Mouse (Mus musculus) liver, embryonic 14.5 days (tissue): Measurements from ENCODE around the gene Hat1. TPM values are rescaled to one million over a fixed set of nuclear protein-coding genes. Genes with fewer than 3 reads are reported as not detected.

Source experiments
- ATAC-seq: fragments of 200-750 bp; cut with Nextera tagmentation; 2 replicates; pipeline ENCODE4 v1.8.0; 2017; ENCODE audit warnings: moderate number of reproducible peaks, mild to moderate bottlenecking, moderate library complexity; ENCODE audit not compliant: insufficient read depth
- DNase-seq, 3 experiments: peaks; one replicate each; pipeline ENCODE4 v3.0.0-alpha.2; 2012 to 2013; ENCODE audit warnings: low read depth in 3 of 3, low spot score in 3 of 3
- H3K27ac ChIP-seq: fragments of 300-500 bp; sonication (generic); 2 replicates; pipeline ENCODE4 v1.5.1; 2014; ENCODE audit warnings: moderate library complexity, mild to moderate bottlenecking, control low read depth, inconsistent platforms
- H3K27me3 ChIP-seq: fragments of 300-500 bp; sonication (generic); 2 replicates; pipeline ENCODE4 v1.6.1; 2014; ENCODE audit warnings: mild to moderate bottlenecking, low read length, moderate library complexity; ENCODE audit not compliant: control insufficient read depth, insufficient read depth
- H3K36me3 ChIP-seq: fragments of 300-500 bp; sonication (generic); replicated peaks from 2 replicates; pipeline ENCODE4 v1.6.1; 2014; ENCODE audit warnings: low read depth; ENCODE audit not compliant: control insufficient read depth, insufficient read depth
- H3K4me1 ChIP-seq, 2 experiments: fragments of 200-500 bp in 1 of 2; fragments of 300-500 bp in 1 of 2; sonication (generic) in 1 of 2; replicated peaks; 2 replicates each; pipeline ENCODE4 v1.6.1; 2012 to 2014; ENCODE audit warnings: antibody characterized with exemption in 1 of 2, inconsistent platforms in 1 of 2, low read length in 1 of 2; ENCODE audit not compliant: control insufficient read depth in 2 of 2, insufficient read depth in 2 of 2
- H3K4me2 ChIP-seq: fragments of 300-500 bp; sonication (generic); 2 replicates; pipeline ENCODE4 v1.6.1; 2014; ENCODE audit warnings: low read depth, mild to moderate bottlenecking, control low read depth, moderate library complexity
- H3K4me3 ChIP-seq, 2 experiments: fragments of 200-500 bp in 1 of 2; fragments of 300-500 bp in 1 of 2; sonication (generic) in 1 of 2; 2 replicates each; pipeline ENCODE4 v1.5.1; 2012 to 2014; ENCODE audit warnings: low read depth in 2 of 2, low read length in 2 of 2, mild to moderate bottlenecking in 2 of 2, control low read depth in 1 of 2, inconsistent platforms in 1 of 2, moderate library complexity in 1 of 2; ENCODE audit not compliant: insufficient read depth in 1 of 2
- H3K9ac ChIP-seq: fragments of 300-500 bp; sonication (generic); replicated peaks from 2 replicates; pipeline ENCODE4 v1.6.1; 2014; ENCODE audit warnings: mild to moderate bottlenecking, control low read depth, moderate library complexity
- H3K9me3 ChIP-seq: fragments of 300-500 bp; sonication (generic); 2 replicates; pipeline ENCODE4 v1.6.1; 2016; ENCODE audit warnings: low read length, mixed read lengths; ENCODE audit not compliant: control insufficient read depth
- CTCF ChIP-seq: IDR thresholded peaks from 2 replicates; pipeline ENCODE4 v1.5.1; 2016; ENCODE audit warnings: antibody characterized with exemption, low read depth, control low read depth
- EP300 ChIP-seq: IDR thresholded peaks from 2 replicates; pipeline ENCODE4 v1.6.1; 2016; ENCODE audit warnings: antibody characterized with exemption, low read depth
- WGBS: fragments of 180-500 bp; shearing (Covaris S2); extraction: QIAGEN DNeasy Blood & Tissue Kit; methylation state at CpG from one replicate; pipeline ENCODE4 v1.1.7; 2014; ENCODE audit not compliant: insufficient replicate concordance; 5-methylcytosine and 5-hydroxymethylcytosine counted together
- polyA plus RNA-seq, 2 experiments: library from polyadenylated mRNA; depleted of rRNA in 1 of 2; stranded (reverse) in 1 of 2; unstranded in 1 of 2; fragments of >200 nt; fragmentation: Nextera tagmentation in 1 of 2; extraction: Ambion mirVana in 1 of 2; gene quantifications; 2 replicates each; pipeline versions ENCODE4 v1.2.1 to v1.2.3; 2012 to 2014

Gene Hat1
- polyA plus RNA-seq, 2 experiments: 69.4 to 120 TPM

DNA sequence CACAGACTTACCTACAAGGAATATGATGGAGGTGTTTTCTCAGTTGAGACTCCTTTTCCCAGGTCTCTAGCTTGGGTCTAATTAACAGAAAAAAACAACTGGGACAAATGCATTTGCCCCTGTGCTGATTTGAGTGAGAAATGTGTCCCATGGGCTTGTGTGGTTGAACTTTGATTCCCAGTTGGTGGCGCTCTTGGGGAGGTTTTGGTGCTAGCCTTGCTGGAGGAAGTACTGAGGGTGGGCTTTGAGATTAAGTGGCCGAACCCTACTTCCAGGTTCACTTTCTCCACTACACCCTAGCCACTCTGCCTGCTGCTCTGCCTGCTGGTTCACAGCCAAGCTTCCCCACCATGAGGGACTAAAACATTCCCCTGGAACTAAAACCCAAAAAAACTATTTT, 60.8 kb downstream of the Hat1 start:
- H3K27ac ChIP-seq: no peak overlapping the region
- H3K4me1 ChIP-seq: peaks cover 13 to 16% of the 10 kb centered on the region in 2 experiments
- 19% methylated on average over 2 of the region's 2 CpGs for WGBS
- no peak for ATAC-seq
- no peaks in the 10 kb centered on the region for H3K36me3 ChIP-seq
- H3K4me2 ChIP-seq: no peak overlapping the region
- peaks cover 13% of the 10 kb centered on the region for H3K27me3 ChIP-seq
- H3K4me3 ChIP-seq: no peak overlapping the region
- TF ChIP-seq EP300 (no peak), CTCF (peak; percentile 47)
- no peaks in the 10 kb centered on the region for H3K9me3 ChIP-seq
- no peak for DNase-seq
- no peak overlapping the region for H3K9ac ChIP-seq

DNA sequence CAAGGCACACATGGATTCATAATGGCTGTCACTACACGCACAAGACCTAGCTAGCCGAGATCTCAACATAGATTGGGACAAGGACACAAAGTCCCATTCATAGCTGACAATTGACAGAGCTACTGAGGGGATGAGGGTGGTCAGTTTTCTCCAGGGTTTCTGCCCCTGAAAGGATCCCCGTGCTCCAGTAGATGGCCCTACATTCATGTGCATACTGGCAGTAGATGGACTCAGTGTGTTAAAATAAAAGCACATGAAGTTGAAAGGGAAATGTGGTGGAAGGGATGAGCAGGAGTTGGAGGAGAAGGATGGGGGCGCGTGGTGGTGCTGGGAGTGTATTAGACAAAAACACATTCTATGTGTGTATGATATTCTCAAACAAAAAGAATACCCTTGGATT, 63.0 kb downstream of the Hat1 start:
- Histone ChIP-seq H3K27me3 (peaks cover 8% of the 10 kb centered on the region), H3K4me2 (no peak overlapping the region), H3K9ac (no peak overlapping the region), H3K4me1 (peaks cover 13 to 17% of the 10 kb centered on the region in 2 experiments), H3K4me3 (no peak overlapping the region), H3K36me3 (no peaks in the 10 kb centered on the region), H3K27ac (no peak overlapping the region), H3K9me3 (no peaks in the 10 kb centered on the region)
- DNase-seq: no peak
- WGBS: 53% methylated on average over 5 of the region's 5 CpGs
- ATAC-seq: no peak
- TF ChIP-seq CTCF: peak; percentile 41; the same call in 1 of the 2 replicates
- no peak for TF ChIP-seq EP300

DNA sequence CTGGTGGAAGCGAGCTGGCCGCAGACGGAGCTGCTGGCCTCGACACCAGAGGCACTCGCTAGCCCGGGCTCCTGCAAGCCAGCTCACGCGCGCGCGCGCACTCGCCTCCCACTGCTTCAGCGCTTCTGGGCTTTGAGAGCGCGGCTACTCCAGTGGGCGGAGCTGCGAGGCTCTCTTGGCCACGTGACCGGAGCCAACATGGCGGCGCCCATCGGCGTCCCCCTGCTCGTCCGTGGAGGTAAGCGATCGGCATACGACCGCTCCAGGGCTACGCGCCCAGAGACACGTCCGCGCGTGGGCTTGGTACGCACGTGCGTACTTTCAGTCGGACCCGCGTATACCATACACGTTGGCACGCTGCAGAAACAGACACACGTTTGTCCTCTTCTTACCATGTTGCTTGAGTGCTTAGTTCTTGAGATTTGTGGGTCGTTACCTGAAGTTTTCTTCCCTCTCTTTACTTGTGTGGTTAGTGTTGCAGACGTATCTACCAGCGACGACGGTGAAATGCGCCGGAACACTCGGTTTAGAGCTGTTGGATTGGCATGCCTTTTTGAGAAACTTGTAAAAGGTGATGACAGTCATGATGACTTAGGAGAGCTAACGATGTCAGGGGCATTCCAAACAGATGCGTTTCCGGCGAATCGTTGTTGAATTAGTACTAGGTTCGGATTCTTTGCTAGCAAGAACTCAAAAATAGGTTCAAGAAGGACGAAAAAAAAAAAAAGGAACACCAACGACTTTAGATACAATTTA, 64.6 kb downstream of the Hat1 start, which contains the start of gene Metap1d:
Gene Metap1d (plus strand): TSS at position 116 of the 756 bp plus-strand sequence.
- H3K4me3 ChIP-seq: peak within 1 kb of the TSS; percentile 74 to 91
- H3K9me3 ChIP-seq: no peaks in the 10 kb centered on the region
- WGBS: under 1% methylated on average over 61 of the region's 61 CpGs
- no peaks in the 10 kb centered on the region for H3K36me3 ChIP-seq
- TF ChIP-seq CTCF: peak; percentile 51
- 0 out of 2 replicates have a peak, but pooled peaks have one; percentile 27 for TF ChIP-seq EP300
- 0 out of 2 replicates have a peak, but pooled peaks cover 4% of the 10 kb centered on the region for H3K27me3 ChIP-seq
- H3K27ac ChIP-seq: peak within 1 kb of the TSS; percentile 81
- peak within 1 kb of the TSS; percentile 83 for H3K9ac ChIP-seq
- ATAC-seq: peak; percentile 92
- peak within 1 kb of the TSS; percentile 95 for H3K4me2 ChIP-seq
- peaks cover 13 to 18% of the 10 kb centered on the region in 2 experiments for H3K4me1 ChIP-seq
- peak; percentile 92 for DNase-seq

DNA sequence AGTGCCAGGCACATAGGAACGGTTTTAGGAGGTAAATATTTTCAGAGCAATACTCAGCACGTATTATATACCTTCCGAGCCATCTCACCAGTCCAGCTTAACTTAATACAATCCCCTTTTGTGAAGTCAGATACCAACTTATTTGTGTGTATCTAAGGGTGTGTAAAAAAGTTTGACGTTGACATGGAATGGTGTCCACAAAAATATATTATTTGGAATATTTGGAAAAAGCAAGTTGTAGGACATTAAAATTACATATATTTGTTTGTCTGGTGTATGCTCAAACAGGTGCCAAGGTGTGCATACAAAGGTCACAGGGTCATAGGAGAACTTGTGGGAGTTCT, 65.1 kb downstream of the Hat1 start:
- 33% methylated on average over 4 of the region's 4 CpGs for WGBS

DNA sequence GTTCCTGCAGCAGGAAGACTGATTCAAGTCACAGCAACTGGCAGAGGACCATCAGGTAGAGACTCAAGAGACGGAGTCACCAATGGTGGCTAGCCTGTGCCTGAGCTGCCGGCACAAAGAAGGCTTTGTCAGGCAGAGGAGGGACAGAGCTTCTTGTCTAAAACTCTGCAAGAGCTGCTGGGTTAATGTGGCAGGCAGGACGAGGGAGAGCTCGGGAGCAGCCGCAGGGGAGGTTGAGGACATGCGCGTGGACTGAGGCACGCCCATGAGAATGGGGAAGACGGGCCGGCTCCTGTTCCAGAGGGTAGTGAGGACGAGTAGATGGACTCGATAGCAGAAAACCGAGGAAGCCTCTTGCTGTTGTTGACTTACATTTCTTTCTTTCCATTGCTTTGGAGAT, 69.9 kb downstream of the Hat1 start:
- TF ChIP-seq EP300: no peak
- TF ChIP-seq CTCF: no peak
- Histone ChIP-seq H3K27me3 (no peaks in the 10 kb centered on the region), H3K27ac (no peak overlapping the region), H3K4me3 (no peak overlapping the region), H3K4me1 (peaks cover 47 to 51% of the 10 kb centered on the region in 2 experiments), H3K4me2 (no peak overlapping the region), H3K9me3 (no peaks in the 10 kb centered on the region), H3K9ac (no peak overlapping the region), H3K36me3 (no peaks in the 10 kb centered on the region)
- no peak for ATAC-seq
- 74% methylated on average over 13 of the region's 13 CpGs for WGBS
- no peak for DNase-seq

More for the DNA sequence above, 65.1 kb downstream of the Hat1 start:
- H3K27me3 ChIP-seq: 0 out of 2 replicates have a peak, but pooled peaks cover 1% of the 10 kb centered on the region
- no peaks in the 10 kb centered on the region for H3K36me3 ChIP-seq
- peak overlapping the region; percentile 74 to 91 for H3K4me3 ChIP-seq
- peak overlapping the region; percentile 81 for H3K27ac ChIP-seq
- peak overlapping the region; percentile 80 for H3K9ac ChIP-seq
- peak overlapping the region; percentile 95 for H3K4me2 ChIP-seq
- H3K9me3 ChIP-seq: no peaks in the 10 kb centered on the region
- ATAC-seq: no peak
- H3K4me1 ChIP-seq: peaks cover 18 to 20% of the 10 kb centered on the region in 2 experiments
- TF ChIP-seq CTCF (no peak), EP300 (no peak)
- no peak for DNase-seq
